Mouse (Mus musculus) intestine, postnatal 0 days (tissue): ENCODE data around the gene Lctl. TPM values are rescaled to one million over a fixed set of nuclear protein-coding genes. Genes with fewer than 3 reads are reported as not detected.

Source experiments
- ATAC-seq: fragments of 200-750 bp; cut with Nextera tagmentation; 2 replicates; pipeline ENCODE4 v1.8.0; 2017; ENCODE audit warnings: mild to moderate bottlenecking, moderate TSS enrichment, moderate library complexity
- H3K27ac ChIP-seq: fragments of 300-500 bp; sonication (generic); 2 replicates; pipeline ENCODE4 v1.5.1; 2014; ENCODE audit warnings: mild to moderate bottlenecking, low read depth, low read length, moderate library complexity
- H3K27me3 ChIP-seq: fragments of 300-500 bp; sonication (generic); replicated peaks from 2 replicates; pipeline ENCODE4 v1.6.1; 2014; ENCODE audit warnings: low read length, mixed read lengths; ENCODE audit not compliant: control insufficient read depth, insufficient read depth
- H3K36me3 ChIP-seq: fragments of 300-500 bp; sonication (generic); 2 replicates; pipeline ENCODE4 v1.6.1; 2014; ENCODE audit warnings: mild to moderate bottlenecking, moderate library complexity; ENCODE audit not compliant: control insufficient read depth, insufficient read depth
- H3K4me1 ChIP-seq: fragments of 300-500 bp; sonication (generic); replicated peaks from 2 replicates; pipeline ENCODE4 v1.6.1; 2014; ENCODE audit warnings: antibody characterized with exemption, low read length, mixed read lengths; ENCODE audit not compliant: control insufficient read depth, insufficient read depth
- H3K4me2 ChIP-seq: fragments of 300-500 bp; sonication (generic); replicated peaks from 2 replicates; pipeline ENCODE4 v1.6.1; 2014; ENCODE audit warnings: low read depth, mild to moderate bottlenecking, moderate library complexity
- H3K4me3 ChIP-seq: fragments of 300-500 bp; sonication (generic); 2 replicates; pipeline ENCODE4 v1.5.1; 2014; ENCODE audit warnings: low read depth, low read length
- H3K9ac ChIP-seq: fragments of 300-500 bp; sonication (generic); 2 replicates; pipeline ENCODE4 v1.6.1; 2014; ENCODE audit warnings: mild to moderate bottlenecking, low read depth, low read length
- H3K9me3 ChIP-seq: fragments of 300-500 bp; sonication (generic); 2 replicates; pipeline ENCODE4 v1.6.1; 2016; ENCODE audit warnings: mixed run types; ENCODE audit not compliant: control insufficient read depth
- CTCF ChIP-seq: sonication (generic); IDR thresholded peaks from 2 replicates; pipeline ENCODE4 v1.5.1; 2016; ENCODE audit warnings: low read depth, mild to moderate bottlenecking, control low read depth, antibody characterized with exemption, moderate library complexity
- WGBS: fragments of 180-500 bp; shearing (Covaris S2); extraction: QIAGEN DNeasy Blood & Tissue Kit; methylation state at CpG from one replicate; pipeline ENCODE4 v1.1.7; 2014; 5-methylcytosine and 5-hydroxymethylcytosine counted together
- polyA plus RNA-seq: library from polyadenylated mRNA; unstranded; fragments of >200 nt; fragmentation: Nextera tagmentation; extraction: Ambion mirVana; gene quantifications from 2 replicates; pipeline ENCODE4 v1.2.1, GENCODE M21; 2015

The Lctl gene
- polyA plus RNA-seq, 1 experiment from 2014 or later = 0.09 TPM

DNA sequence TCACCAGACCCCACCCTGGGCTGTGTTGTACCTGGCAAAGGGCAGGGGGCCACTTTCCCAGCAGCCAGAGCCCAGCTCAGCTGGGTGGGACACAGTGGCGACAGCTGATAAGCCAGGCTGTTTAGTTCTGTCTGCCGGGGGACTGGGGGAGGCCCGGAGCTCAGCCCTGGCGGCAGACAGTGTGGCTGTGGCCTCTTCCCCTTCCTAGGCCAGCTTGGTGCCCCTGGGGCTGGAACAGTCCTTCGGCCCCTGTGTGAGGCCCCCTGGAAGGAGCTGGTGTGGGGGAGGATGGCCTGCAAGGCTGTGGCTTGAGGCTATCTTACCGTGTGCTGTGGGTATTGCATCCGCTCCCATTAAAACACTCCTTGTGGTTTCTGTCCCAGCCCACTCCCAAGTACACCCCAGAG lies 38.6 kb upstream of the Lctl start:
- no peaks in the 10 kb centered on the region for H3K27me3 ChIP-seq
- H3K36me3 ChIP-seq = no peaks in the 10 kb centered on the region
- H3K27ac ChIP-seq = no peak overlapping the region
- ATAC-seq = peak; percentile 24; the same call in 1 of the 2 replicates
- no peak overlapping the region for H3K9ac ChIP-seq
- 23% methylated on average over 7 of the region's 7 CpGs for WGBS
- H3K4me1 ChIP-seq = no peaks in the 10 kb centered on the region
- TF ChIP-seq CTCF = no peak
- H3K4me2 ChIP-seq = no peak overlapping the region
- no peak overlapping the region for H3K4me3 ChIP-seq
- no peaks in the 10 kb centered on the region for H3K9me3 ChIP-seq

DNA sequence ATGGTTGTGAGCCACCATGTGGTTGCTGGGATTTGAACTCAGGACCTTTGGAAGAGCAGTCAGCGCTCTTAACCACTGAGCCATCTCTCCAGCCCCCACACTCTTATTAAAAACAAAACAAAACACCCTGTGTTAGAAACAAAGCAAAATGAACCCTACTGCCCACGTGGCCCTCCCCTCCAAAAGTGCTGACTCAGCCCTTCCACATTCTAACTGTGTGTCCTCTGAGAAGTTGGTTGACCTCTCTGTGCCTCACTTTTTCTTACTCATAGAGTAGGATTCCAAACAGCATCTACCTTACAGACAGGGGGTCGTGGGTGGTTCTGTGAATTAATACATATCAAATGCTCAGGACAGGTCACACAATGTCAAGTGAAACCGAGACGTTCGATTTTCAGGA lies 37.0 kb upstream of the Lctl start:
- H3K4me1 ChIP-seq = peaks cover 6% of the 10 kb centered on the region
- no peak for TF ChIP-seq CTCF
- no peaks in the 10 kb centered on the region for H3K9me3 ChIP-seq
- H3K27me3 ChIP-seq = no peaks in the 10 kb centered on the region
- WGBS = 87% methylated on average over 6 of the region's 6 CpGs
- no peak overlapping the region for H3K4me2 ChIP-seq
- H3K27ac ChIP-seq = no peak overlapping the region
- no peak for ATAC-seq
- no peaks in the 10 kb centered on the region for H3K36me3 ChIP-seq
- no peak overlapping the region for H3K9ac ChIP-seq
- no peak overlapping the region for H3K4me3 ChIP-seq

DNA sequence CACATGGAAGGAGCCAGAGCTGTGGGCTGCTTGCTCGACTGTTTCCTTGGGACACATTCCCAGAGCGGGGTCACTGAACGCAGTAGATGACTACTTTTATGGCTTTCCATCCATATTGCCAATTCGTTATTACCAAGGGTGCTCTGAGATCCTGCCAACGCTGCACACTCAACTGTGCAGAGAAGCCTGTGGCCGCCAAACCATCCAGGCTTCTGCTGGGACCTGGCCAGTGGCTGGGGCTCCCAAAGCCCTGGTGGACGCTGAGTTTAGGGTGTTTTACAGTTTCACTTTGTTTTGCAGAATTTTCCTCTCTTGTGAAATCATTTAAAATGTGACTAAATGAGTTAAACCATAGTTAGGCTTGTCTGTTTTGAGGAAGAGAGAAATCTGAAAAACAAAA lies 32.7 kb upstream of the Lctl start:
- no peaks in the 10 kb centered on the region for H3K36me3 ChIP-seq
- peak overlapping the region; percentile 44 for H3K4me3 ChIP-seq
- 18% methylated on average over 7 of the region's 7 CpGs for WGBS
- peak overlapping the region; percentile 83 for H3K27ac ChIP-seq
- no peaks in the 10 kb centered on the region for H3K27me3 ChIP-seq
- no peak for TF ChIP-seq CTCF
- H3K4me2 ChIP-seq = peak overlapping the region; percentile 87
- ATAC-seq = no peak
- peaks cover 15% of the 10 kb centered on the region for H3K4me1 ChIP-seq
- peak overlapping the region; percentile 77 for H3K9ac ChIP-seq
- no peaks in the 10 kb centered on the region for H3K9me3 ChIP-seq

DNA sequence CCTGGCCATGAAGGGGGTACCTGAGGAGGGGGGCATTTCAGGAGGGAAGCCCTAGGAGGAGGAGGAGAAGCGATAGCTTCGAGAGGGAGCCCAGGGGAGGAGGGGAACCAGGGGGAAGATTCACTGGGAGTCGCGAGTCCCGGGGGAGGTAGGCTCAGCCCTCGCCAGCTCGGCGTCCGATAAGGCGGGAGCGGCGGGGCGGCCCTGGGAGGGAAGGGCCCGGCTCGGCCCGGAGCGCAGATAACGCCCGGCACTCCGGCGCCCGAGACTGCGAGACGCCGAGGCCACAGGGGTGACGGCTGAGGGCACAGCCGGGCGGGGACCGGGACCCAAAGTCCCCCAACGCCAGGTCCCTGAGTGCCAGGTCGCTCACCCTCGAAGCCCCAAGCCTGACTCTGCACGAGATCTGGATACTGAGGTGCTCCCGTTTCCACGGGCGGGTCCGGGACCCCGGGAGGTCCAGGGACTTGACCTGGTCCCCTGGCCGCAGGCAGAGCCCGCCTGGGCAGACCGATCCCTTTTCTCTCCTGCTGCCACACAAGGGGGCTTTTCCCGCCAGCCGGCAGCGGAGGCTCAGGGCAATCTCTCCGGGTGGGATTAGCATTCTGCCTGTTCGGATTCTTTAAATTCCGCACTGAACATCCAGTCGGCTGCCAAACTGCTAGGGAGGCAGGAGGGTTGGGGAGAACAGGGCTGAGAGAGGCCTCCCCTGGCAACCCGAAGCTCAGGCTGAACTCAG lies 32.1 kb upstream of the Lctl start:
- Histone ChIP-seq H3K4me3 (peak overlapping the region; percentile 44), H3K36me3 (no peaks in the 10 kb centered on the region), H3K4me1 (peaks cover 15% of the 10 kb centered on the region), H3K4me2 (peak overlapping the region; percentile 87), H3K27me3 (no peaks in the 10 kb centered on the region), H3K9me3 (no peaks in the 10 kb centered on the region), H3K9ac (peak overlapping the region; percentile 77), H3K27ac (peak overlapping the region; percentile 83)
- WGBS = 5% methylated on average over 49 of the region's 49 CpGs
- peak; percentile 31; the same call in 1 of the 2 replicates for ATAC-seq
- no peak for TF ChIP-seq CTCF

DNA sequence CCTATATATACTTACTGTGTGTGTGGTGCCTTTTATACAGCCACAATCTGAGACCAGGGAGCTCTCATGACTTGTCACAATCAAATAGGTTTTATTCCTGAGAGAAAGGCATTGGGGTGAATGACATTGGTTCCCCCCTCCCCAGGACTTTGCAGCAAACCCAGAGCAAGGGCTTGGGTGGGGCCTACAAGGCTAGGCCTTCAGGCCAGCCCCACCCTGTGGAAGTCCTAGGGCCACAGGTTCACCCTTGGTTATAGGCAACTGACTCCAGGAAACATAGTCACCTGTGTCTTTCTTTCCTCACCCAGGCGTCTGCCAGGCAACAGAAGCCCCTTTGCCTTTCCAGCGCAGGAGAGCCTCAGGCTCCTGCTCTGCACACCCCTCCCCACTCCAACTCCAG lies 31.0 kb upstream of the Lctl start:
- TF ChIP-seq CTCF = 0 out of 2 replicates have a peak, but pooled peaks have one; percentile 12
- Histone ChIP-seq H3K4me1 (peaks cover 15% of the 10 kb centered on the region), H3K36me3 (no peaks in the 10 kb centered on the region), H3K4me2 (peak overlapping the region; percentile 87), H3K4me3 (no peak overlapping the region), H3K9me3 (no peaks in the 10 kb centered on the region), H3K9ac (no peak overlapping the region), H3K27ac (peak overlapping the region; percentile 74), H3K27me3 (no peaks in the 10 kb centered on the region)
- 71% methylated on average over 2 of the region's 2 CpGs for WGBS
- ATAC-seq = peak; percentile 36; the same call in 1 of the 2 replicates

DNA sequence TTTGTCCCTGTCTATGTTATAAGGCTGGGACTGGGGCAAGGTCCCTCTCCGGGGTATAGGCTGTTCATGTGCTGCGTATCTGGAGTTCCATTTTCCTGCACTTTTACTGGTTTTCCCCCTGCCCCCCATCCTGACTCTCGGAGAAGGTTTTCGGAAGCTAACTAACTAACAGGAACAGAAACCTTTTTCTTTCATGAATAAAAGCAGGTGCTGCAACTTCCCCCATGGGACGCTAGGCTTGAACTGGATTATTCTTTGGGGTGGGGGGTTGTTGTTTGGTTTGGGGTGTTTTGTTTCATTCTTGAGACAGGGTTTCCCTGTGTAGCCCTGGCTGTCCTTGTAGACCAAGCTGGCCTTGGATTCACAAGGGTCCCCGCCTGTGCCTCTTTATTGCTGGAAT lies 30.4 kb upstream of the Lctl start:
- H3K4me2 ChIP-seq = peak overlapping the region; percentile 17; the same call in 1 of the 2 replicates
- no peak overlapping the region for H3K4me3 ChIP-seq
- no peak overlapping the region for H3K9ac ChIP-seq
- peaks cover 15% of the 10 kb centered on the region for H3K4me1 ChIP-seq
- no peaks in the 10 kb centered on the region for H3K36me3 ChIP-seq
- TF ChIP-seq CTCF = no peak
- H3K27me3 ChIP-seq = no peaks in the 10 kb centered on the region
- H3K27ac ChIP-seq = peak overlapping the region; percentile 74
- ATAC-seq = peak; percentile 54; the same call in 1 of the 2 replicates
- WGBS = 36% methylated on average over 6 of the region's 6 CpGs
- no peaks in the 10 kb centered on the region for H3K9me3 ChIP-seq
